Mouse (Mus musculus): ENCODE data around the gene Gna13.

Gene Gna13

GRCm38 (mm10) chr11:109375412-109375811 is 12.8 kb downstream of the Gna13 start:
- no peak for DNase-seq (ENCODE audit: low spot score)

DNA sequence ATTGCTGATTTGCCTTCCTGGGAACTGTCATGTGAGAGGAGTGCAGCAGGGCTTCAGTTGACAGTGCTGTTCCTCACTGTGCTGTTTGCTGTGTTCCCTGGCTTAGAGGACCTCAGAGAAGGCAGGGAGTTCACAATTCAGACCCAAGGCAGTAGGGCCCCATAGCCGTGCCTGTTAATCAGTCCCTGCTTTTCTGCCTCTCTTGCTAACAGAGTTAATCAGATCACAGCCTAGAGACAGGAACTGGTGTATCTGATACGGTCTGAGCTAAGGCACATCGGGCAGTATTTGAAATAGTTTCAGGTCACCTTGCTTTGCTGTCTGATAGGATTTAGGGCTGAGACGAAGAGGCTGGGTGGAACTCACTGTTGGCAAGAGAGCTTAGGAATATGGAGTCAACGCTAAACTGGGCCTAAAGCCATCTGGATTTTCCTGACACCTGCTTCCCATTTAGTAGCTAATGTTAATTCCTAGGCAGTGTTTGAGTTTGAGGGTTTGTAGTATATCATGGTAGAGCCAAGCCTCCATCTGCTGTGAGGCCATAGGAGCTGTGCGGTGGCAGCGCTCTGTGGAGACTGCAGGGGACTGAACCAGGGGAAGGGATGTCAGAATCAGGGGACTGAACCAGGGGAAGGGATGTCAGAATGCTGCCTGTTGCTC is 14.0 kb downstream of the Gna13 start:
- no peak for DNase-seq (ENCODE audit: low spot score)

DNA sequence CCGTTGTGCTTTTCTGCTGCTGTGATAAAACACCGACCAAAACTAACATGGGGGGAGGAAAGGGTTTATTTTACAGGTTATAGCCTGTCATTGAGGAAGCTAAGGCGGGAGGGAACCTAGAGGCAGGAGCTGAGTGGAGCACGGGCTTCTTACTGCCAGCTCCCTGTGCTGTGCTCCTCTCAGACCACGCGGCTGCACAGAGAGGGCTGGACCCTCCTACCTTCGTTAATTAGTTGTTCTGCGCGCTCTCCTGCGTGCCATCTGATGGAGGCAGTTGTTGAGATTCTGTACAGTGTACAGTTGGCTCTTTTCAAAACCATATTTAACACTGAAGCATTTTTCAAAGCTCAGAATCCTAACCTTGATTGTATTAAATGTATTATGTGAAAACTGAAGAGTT is 14.8 kb downstream of the Gna13 start:
- no peak for DNase-seq (ENCODE audit: low spot score)

- DNase-seq (ENCODE audit: low spot score) = no peak
These were observed 15.4 kb downstream of the Gna13 start for GRCm38 (mm10) chr11:109378051-109378450.

DNA sequence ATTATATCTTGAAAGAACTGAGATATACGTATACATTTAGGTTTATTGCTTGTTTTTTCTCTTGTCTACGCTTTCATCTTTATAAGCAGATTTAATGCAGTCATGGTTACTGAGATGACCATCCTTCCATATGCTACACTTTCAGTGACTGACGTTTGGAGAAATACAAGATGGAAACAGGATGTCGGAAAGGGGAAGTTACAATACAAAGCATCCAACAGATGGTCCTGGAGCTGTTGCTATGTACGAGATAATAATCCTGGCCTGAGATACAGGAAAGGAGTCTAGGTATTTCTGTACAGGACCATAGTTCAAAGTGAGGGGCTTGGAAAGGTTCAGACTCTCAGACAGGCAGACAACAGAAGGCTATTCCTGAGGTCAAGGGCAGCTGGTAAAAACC is 18.0 kb downstream of the Gna13 start:
- DNase-seq (ENCODE audit: low spot score) = no peak

- DNase-seq (ENCODE audit: low spot score) = no peak
These were observed 22.7 kb downstream of the Gna13 start for GRCm38 (mm10) chr11:109385296-109385695.

DNA sequence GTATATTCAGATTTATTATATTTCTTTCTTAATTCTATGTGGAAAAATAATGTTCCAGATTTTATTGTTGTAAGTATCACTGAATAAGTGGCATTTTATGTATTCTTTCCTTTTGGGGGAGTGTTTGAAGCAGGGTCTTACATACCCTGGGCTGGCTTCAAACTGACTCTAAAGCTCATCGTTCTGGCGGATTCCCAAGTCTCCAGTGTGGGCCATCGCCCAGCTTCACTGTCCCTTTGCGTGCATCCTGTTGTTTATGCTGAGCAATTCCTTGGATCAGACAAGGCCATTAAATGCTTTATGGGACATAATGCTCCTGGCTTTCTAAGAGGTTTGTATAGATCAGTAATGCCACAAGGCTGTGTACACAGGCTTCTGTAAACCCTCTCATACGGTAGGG is 26.4 kb downstream of the Gna13 start:
- DNase-seq (ENCODE audit: low spot score) = no peak

DNA sequence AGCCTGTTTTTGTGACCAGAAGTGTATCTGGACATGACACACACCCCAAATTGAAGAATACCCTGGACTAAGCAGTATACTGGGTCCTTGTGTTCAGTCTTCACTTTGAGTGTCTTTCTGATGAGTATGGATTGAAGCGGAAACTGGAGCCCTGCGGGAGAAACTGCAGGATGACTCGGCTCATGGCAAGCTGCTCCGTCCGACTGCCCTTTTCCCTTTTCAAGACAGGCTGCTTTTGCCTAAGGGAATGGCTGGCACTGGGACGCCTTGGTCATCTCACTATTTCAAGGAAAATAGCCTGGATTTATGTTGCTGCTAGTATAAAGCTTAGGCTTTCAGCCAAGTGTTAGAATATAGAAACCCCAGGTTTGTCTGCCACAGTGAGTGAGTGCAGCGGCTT is 28.6 kb downstream of the Gna13 start:
- no peak for DNase-seq (ENCODE audit: low spot score)

- DNase-seq (ENCODE audit: low spot score) = no peak
These were observed 29.1 kb downstream of the Gna13 start for GRCm38 (mm10) chr11:109391760-109392159.

DNA sequence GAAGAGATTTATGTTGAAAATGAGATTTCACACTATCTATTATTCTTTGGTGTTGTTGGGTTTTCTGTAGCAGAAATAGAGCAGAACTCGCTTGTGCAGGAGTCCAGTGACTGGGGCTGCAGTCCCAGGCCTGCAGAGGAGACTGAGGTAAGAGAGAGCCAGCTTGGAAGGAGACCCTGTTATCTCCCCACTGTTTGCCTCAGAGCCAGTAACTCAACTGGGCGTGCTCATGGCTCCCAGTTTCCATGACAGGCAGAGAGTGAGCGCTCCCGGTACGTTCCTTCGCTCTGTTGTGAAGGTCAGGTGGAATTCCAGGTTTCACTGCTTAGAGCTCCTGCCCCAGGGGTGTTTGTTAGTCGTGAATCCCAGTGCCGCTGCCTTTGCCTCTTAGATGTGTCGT is 30.0 kb downstream of the Gna13 start:
- no peak for DNase-seq (ENCODE audit: low spot score)

DNA sequence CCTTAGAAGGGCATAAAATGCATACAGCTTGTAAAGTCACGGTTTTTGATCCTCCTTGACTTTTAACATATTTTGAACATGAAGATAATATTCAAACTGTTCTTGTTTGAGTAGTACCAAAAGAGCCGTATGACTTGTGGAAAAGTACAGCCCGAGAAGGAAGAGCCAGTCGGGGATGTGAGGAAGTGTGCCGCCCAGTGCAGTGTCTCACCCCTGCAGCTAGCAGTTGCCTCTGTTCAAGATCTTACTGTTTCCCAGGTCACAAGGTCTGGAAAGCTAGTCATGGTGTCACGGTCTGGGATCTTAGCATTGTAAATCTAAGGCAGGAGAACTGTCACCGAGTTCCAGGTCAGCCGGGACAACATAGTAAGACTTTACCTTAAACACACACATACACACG is 32.1 kb downstream of the Gna13 start:
- no peak for DNase-seq (ENCODE audit: low spot score)

GRCm38 (mm10) chr11:109395291-109395690 is 32.7 kb downstream of the Gna13 start:
- DNase-seq (ENCODE audit: low spot score) = no peak

GRCm38 (mm10) chr11:109406431-109406830 is 43.8 kb downstream of the Gna13 start:
- DNase-seq (ENCODE audit: low spot score) = no peak

GRCm38 (mm10) chr11:109410197-109410980 is 47.8 kb downstream of the Gna13 start:
- DNase-seq (ENCODE audit: low spot score) = no peak

DNA sequence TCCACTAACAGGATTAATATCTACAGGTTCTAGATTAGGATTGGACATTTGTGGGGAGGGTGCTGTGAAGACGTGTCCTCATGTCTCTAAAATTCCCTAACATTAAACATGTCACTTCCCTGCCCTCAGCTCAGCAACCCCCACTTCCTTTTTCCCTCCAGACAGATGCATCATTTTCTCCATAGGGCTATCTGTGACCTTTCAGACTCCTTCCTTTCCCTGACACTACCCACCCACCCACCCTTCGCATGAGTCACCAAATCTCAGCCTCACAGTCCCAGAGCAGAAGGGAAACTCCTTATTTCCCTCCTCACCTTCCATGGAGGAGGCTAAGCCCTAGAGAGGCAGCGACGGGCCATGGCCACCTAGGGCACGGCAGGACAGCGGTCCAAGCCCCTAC is 51.0 kb downstream of the Gna13 start, which contains the start of gene 9930022D16Rik:
Gene 9930022D16Rik (plus strand): TSS at position 301 of the 400 bp plus-strand sequence.
- no peak for DNase-seq (ENCODE audit: low spot score)

- DNase-seq (ENCODE audit: low spot score) = no peak
These were observed 52.2 kb downstream of the Gna13 start for GRCm38 (mm10) chr11:109414802-109415201.

DNA sequence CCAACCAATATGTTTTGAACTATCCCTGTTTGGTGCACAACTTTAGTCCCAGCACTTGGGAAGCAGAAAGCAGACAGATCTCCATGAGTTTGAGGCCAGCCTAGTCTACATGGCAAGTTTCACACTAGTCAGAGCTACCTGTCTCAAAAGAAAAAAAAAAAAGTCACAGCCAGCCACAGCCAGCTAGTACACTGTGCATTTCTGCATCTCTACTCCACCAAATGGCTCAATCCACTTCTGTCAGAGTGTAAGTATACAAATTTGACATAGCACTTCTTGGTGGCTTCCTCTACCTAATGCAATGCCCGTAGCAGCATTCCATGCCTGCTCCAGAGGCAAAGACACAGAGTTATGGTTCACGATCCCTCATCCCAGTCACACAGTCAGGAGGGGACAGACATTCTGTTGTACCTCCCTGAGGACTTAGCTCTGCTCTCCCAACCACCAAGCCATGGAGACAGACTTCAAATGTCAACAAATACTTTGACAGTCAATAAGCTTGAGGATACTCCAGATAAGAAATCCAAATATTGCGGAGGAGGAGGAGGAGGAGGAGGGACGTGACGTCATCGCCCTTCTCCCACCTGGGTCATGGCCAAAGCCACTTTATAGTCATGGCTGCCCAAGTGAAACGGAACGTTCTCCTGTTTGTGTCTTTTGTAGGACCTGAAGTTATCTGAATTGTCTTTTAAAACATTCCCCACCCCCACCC is 54.2 kb downstream of the Gna13 start:
- DNase-seq (ENCODE audit: low spot score) = no peak

GRCm38 (mm10) chr11:109417472-109418040 is 54.9 kb downstream of the Gna13 start:
- DNase-seq (ENCODE audit: low spot score) = no peak

- no peak for DNase-seq (ENCODE audit: low spot score)
These were observed 56.8 kb downstream of the Gna13 start for GRCm38 (mm10) chr11:109419461-109419860.

DNA sequence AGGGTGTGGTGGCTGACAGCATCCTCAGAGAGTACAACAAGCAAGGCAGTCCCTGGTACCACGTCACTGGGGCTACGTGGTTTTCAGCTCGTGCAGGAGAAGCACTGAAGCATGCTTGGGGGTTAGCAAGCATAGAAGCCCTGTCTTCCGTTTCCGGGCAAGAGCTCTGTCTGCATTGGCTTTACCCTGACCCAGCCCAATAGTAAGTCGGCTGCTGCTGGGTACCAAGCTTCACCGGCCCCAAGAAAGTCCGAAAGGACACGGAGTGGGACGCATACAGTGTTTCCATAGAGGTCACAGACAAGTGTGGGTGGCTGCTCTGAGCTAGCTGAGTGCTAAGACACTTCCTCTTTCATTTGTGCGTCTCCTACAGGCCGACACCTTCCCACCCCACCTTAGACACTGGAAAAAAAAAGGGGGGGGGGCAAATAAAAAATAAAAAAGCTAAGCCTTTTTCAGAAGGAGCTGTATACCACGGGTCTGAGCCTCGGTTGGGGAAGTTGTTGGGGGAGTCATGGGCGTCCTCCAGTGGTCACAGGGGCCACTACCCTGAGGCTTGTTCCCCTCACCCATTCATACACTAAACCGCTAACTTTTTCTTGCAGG is 57.4 kb downstream of the Gna13 start:
- no peak for DNase-seq (ENCODE audit: low spot score)

DNA sequence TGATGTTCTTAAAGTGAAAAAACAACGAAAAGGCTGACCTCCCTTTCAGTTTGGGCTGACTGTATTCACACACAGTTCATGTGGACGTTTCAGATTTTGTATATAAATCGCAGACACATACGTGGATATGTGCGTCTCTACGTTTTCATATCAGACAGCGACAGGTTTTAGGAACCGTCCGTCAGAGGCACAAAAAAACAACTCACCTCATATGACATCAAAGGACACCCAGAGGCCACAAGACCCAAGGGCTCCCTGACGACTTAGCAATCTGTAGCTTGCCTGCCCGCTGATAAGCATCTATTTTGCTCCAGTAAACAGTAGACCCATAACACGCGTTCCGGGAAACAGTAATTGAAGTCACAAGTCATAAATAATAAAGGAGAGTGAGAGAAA is 57.9 kb downstream of the Gna13 start:
- no peak for DNase-seq (ENCODE audit: low spot score)

- DNase-seq (ENCODE audit: low spot score) = no peak
These were observed 58.6 kb downstream of the Gna13 start for GRCm38 (mm10) chr11:109421205-109421604.
